Mouse (Mus musculus): ENCODE measurements around the gene Ica1. TPM values are rescaled to one million over a fixed set of nuclear protein-coding genes. Genes with fewer than 3 reads are reported as not detected.

Ica1 gene
- total RNA-seq, 2 experiments from 2014 or later, result 54.6 to 57.9 TPM

DNA sequence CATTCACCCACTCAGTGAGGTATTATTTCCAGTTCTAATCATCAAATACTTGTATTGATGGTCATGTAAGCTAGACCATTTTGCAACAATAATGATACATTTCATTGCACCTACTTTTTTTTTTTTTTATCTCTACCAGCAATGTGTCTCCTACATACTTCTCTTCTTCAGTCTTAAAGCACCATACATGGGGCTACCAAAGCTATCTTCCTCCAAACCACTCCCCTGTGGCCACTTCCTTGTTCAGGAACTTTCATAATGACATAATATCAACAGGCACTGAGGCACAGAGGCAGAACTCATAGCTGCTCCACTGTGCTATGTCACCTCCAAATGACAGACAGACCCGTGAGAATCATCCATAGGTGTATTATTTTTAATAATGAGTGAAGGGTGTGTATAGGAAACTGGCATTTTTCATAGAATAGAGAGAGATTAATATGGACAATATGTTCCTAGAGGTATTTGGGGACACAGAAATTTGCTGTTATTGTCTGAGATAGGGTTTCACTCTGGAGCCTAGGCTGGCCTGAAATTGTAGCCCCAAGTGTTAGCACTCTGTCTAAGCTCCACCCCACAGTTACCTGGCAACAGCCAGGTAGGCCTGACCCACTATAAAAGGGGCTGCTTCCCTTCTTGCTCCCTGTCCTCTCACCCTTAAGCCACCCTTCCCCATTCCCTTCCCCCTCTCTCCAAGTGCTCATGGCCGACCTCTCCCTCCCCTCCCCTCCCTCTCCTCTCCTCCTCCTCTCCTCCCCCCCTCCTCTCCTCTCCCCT is 86.9 kb downstream of the Ica1 start:
- DNase-seq (ENCODE audit: low spot score in 2 of 2), result no peak

DNA sequence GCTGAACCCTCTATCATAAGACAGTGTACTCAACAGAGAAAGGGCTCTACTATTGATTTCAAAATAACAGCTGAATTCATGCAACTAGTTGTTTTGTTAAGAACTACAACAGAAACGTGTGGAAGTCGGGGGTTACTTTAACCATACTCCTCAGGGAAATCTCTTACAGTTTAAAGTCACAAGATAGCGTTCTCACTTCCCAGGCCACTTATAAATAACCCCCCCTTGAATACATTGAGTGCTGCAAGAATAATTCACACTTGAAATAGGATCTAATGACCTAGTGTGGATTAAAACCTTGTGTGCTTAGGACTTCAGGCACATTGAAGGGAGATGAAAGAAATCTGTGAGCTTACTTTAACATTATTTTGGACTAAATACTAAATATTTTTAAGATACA is 87.8 kb downstream of the Ica1 start:
- DNase-seq (ENCODE audit: low spot score in 2 of 2), result no peak

GRCm38 (mm10) chr6:8686678-8687580 is 91.4 kb downstream of the Ica1 start:
- peak in 1 of 2 experiments; percentile 32 for DNase-seq (ENCODE audit: low spot score in 2 of 2)

DNA sequence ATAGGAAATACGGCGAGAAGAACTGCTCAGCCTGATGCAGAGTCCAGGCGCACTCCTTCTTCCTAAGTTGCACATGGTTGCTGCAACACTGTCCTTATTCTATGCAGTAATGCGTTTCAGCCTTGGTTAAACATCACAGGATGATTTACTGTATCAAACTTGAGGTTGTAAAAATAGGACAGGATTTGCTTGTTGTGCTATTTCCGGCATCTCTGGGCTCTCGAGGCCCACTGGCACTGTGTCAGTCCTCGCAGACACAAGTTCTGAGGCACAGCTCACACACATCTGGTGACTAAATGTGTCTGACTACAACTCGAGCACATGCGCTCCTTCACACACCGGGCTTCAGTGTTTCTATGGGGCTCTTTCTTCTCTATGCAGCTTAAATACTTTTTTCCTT is 94.9 kb downstream of the Ica1 start:
- DNase-seq (ENCODE audit: low spot score in 2 of 2), result no peak

- no peak for DNase-seq (ENCODE audit: low spot score in 2 of 2)
Measured at GRCm38 (mm10) chr6:8680931-8681330, 97.4 kb downstream of the Ica1 start.

DNA sequence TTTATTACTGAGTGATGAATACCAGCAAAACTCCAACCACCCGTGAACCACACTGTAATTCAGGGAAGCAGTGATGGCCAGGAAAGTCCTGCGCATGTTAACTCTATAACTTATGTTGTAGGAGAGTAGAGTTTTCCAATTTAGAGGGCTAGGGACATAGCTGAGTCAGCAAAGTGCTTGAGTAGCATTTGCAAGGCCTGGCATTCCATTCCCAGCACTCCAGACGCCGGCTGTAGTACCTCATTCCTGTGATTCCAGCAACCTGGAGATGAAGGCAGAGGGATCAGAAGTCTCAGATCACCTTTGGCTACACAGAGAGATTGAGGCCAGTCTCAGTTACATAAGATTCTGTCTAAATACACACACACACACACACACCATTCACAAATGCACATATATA is 105.3 kb downstream of the Ica1 start:
- DNase-seq (ENCODE audit: low spot score in 2 of 2), result no peak

DNA sequence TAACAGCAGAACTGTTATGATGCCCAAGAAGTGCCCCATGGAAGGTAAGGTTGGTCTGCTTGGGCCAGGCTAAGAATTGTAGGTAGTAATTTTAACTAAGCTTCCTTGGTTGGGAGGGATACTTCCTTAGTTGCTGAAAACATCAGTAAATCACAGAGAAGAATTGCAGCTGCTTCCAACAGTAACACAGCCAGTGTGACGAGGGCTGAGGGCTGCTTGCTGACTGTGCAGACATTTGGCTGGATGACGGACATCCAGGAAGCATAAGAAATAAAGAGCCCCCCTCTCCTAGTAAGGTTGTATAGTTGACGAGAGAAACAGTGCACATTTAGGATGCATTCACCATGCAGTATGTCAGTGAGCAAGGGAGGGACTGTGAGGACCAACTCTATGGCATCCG is 108.9 kb downstream of the Ica1 start:
- DNase-seq (ENCODE audit: low spot score in 2 of 2), result no peak

DNA sequence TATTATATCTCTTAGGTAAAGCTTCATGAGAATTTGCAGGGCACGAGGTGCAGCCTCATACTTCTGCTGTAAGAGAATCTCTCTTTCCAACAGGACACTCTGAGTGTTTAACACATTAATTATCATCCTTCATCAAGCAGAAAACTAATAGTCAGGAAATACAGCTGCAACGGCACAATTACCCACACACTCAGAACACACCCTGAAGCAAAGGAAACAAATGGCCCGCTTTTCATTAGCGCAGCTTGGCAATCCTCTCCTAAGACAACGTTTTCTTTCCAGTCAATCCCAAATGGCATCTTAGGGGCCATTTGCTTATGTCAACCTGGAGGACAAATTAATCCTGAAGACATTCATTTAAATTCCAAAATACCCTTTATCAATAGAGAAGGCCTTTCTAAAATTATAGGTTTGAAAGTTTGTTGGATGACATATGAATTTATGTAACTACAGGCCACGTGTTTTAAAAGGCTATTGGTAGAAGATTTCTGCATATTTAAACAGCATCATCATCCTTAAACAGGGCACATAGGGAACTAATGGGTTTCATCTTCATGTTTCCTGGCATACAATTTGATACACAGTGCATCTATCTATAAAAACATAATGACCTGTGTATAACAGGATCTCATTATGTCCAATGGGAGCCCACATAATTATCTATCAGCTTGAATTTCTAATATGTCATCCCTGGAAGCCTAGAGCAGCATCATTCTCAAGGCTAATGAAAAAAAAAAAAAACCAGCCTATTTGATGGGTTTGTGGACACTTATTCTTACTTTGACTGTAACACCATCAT is 110.1 kb downstream of the Ica1 start:
- DNase-seq (ENCODE audit: low spot score in 2 of 2), result no peak

DNA sequence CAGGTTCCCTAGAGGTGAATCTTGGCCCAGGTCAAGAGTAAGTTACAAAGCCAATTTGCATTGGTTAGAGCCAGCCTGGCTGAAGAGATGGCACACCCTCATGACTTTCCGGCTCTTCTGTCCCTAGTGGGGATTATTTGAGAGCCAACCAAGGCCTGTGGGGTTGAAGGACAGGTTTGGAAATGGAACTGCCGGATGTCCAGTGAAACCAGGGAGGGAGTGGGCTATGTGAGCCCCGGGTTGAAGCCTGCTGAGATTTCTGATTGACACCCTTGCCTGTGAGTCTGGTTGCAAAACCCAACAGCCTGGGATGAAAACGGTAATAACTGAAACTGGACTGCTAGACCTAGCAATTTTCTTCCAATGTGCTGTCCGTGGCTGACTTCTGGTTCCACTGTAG is 112.5 kb downstream of the Ica1 start:
- no peak for DNase-seq (ENCODE audit: low spot score in 2 of 2)

DNA sequence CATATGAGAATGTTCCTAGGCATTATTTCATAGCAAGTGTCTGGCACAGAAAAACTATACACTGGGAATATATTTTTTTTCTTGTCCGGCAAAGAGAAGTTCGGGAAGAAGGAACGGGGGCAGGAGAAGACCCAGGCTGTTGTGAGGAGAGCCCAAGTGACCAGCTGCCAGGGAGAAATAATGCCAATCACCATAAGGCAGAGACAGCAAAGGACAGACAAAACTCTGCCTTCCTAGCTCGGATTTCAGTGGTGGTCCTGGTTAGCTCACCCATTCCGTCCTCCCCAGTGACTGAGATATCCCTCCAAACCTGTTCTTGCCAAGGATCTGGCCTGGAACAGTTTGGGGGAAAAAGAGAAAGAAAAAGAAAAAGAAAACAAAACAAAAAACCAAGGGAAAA is 113.3 kb downstream of the Ica1 start:
- DNase-seq (ENCODE audit: low spot score in 2 of 2), result no peak

- no peak for DNase-seq (ENCODE audit: low spot score in 2 of 2)
Measured at GRCm38 (mm10) chr6:8663092-8663740, 115.1 kb downstream of the Ica1 start.

- no peak for DNase-seq (ENCODE audit: low spot score in 2 of 2)
Measured at GRCm38 (mm10) chr6:8661404-8661803, 116.9 kb downstream of the Ica1 start.

DNA sequence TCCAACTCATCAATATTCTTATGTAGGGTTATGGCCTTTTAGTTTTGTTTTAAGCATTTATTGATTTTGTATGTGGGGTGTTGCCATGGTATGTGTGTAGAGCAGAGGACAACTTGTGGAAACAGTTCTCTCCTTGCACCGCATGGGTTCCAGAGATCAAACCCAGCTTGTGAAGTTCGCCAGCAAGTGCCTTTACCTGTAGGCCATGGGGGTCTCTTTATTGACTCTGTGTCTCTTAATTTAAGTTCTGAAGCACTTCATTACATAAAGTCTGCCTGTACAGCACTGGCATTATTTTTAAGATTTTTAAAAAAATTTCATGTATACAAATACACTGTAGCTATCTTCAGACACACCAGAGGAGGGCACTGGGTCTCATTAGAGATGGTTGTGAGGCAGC is 118.2 kb downstream of the Ica1 start:
- DNase-seq (ENCODE audit: low spot score in 2 of 2), result no peak

DNA sequence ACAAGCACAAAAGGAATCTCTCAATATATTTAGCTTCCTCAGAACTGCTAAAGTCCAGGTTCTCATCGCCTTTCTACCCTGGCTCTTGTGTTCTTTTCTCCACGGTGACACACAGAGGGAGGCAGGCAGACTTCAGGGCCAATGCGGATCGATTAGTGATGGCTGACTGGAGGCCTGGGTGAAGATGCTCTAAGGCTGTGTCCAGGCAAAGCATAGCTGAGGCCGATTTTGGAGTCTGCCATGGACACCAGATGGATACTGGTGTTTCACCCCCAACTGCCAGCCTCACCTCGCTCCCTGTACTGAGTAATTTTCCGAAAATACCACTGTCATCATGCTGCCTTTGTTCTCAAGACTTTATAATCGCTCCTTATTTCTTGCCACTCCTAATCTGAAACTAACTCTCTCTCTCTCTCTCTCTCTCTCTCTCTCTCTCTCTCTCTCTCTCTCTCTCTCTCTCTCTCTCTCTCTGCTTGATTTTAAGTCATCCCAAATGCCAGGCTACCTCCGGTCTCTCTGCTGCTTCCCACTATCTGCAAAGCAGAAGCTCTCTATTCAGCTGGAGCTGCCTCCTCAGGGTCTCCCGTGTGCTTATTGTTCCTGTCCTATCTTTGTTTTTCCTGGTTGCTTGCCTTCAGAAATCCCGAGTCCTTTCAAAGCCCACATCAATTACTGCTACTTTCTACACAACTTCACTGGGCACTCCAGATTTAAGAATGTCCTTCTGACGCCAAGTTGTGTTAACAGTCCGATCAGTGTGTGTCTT is 118.9 kb downstream of the Ica1 start:
- no peak for DNase-seq (ENCODE audit: low spot score in 2 of 2)

GRCm38 (mm10) chr6:8658431-8658830 is 119.9 kb downstream of the Ica1 start:
- no peak for DNase-seq (ENCODE audit: low spot score in 2 of 2)

GRCm38 (mm10) chr6:8657459-8657858 is 120.8 kb downstream of the Ica1 start:
- DNase-seq (ENCODE audit: low spot score in 2 of 2), result no peak

DNA sequence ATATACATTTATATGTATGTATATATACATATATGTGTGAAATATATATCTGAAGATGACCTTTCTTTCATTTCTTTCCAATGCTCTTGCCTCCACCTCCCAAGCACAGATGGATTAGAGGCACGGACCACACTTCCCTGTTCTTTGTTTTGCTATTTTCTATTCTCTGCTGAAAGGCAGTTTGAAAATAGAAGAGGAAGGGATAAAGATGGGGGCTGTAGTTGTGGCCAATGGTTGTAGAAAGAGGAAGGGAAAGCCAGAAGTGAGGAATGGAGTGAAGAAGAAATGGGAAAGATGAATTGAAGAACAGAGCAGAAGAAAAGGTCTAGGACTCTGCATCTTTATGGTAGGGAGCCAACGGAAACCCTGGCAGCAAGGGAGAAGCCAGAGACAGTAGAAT is 122.8 kb downstream of the Ica1 start:
- DNase-seq (ENCODE audit: low spot score in 2 of 2), result no peak

- no peak for DNase-seq (ENCODE audit: low spot score in 2 of 2)
Measured at GRCm38 (mm10) chr6:8650413-8650812, 127.9 kb downstream of the Ica1 start.

DNA sequence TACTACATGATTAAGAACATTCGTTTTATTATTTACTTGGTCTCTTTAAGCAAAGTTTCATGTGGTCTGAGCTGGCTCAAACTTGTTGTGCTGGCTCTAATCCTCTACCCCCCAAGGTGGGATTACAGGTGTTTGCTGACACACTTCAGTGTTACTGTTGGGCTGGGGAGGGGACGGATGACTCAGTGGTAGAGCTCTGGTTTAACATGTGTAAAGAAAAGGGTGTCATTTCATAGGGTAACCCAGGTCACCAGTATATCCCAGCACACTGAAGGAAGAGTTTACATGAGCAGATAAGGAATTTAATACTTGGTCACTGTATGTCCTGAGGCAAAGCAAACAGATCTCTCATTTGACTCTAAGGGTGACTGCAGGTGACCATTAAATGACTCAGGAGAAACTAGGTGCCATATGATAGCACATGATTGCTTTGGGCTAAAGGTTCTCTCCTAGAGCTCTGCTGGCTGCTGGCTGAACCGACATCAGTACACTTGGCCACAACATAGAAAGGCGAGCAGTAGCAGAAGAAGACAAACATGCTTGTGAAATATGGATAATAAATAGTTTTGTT is 128.9 kb downstream of the Ica1 start:
- no peak for DNase-seq (ENCODE audit: low spot score in 2 of 2)

All from layer of hippocampus, adult 18-20 months (tissue).